Mouse (Mus musculus): ENCODE measurements around the gene Nynrin. TPM values are rescaled to one million over a fixed set of nuclear protein-coding genes. Genes with fewer than 3 reads are reported as not detected.

The Nynrin gene
- polyA plus RNA-seq, 1 experiment from 2014 or later: 27.8 TPM

DNA sequence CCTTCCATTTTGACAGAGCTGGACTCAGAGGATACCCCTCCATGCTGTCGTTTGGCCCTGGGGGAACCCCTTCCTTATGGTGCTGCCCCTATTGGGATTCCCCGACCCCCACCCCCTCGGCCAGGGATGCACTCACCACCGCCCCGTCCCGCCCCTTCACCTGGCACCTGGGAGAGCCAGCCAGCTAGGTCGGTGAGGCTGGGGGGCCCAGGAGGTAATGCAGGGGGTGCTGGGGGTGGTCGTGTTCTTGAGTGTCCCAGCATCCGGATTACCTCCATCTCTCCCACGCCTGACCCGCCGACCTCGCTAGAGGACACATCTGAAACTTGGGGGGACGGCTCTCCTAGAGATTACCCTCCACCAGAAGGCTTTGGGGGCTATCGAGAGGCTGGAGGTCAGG, 27.7 kb upstream of the Nynrin start:
- Histone ChIP-seq H3K4me3 (peak overlapping the region; percentile 86), H3K9ac (peak overlapping the region; percentile 97), H3K27me3 (no peaks in the 10 kb centered on the region), H3K36me3 (peaks cover 49% of the 10 kb centered on the region), H3K4me2 (peak overlapping the region; percentile 94), H3K4me1 (peaks cover 59% of the 10 kb centered on the region), H3K27ac (peak overlapping the region; percentile 100), H3K9me3 (no peaks in the 10 kb centered on the region)
- no peak for ATAC-seq (ENCODE audit: insufficient number of reproducible peaks, insufficient read depth, low FRiP score, low TSS enrichment, low read depth)
- 3% methylated on average over 15 of the region's 15 CpGs for WGBS

DNA sequence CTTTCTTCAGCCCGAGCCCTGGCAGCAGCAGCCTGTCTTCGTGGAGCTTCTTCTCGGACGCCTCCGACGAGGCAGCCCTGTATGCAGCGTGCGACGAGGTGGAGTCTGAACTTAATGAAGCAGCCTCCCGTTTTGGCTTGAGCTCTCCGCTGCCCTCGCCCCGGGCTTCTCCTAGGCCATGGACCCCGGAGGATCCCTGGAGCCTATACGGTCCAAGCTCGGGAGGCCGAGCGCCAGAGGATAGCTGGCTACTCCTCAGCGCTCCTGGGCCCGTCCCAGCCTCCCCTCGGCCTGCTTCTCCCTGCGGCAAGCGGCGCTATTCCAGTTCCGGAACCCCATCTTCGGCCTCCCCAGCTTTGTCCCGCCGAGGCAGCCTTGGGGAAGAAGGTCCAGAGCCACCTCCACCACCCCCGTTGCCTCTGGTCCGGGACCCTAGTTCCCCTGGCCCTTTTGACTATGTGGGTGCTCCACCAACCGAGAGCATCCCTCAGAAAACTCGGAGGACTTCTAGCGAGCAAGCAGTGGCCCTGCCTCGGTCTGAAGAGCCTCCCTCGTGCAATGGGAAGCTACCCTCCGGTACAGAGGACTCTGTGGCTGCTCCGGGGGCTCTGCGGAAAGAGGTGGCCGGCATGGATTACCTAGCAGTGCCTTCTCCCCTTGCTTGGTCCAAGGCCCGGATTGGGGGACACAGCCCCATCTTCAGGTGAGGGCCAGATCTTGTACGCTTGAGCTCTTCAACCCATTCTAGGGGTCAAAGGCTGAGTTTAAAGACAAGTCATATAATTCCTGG, 27.1 kb upstream of the Nynrin start:
- H3K36me3 ChIP-seq: peaks cover 55% of the 10 kb centered on the region
- H3K27ac ChIP-seq: peak overlapping the region; percentile 100
- H3K27me3 ChIP-seq: no peaks in the 10 kb centered on the region
- H3K9ac ChIP-seq: peak overlapping the region; percentile 97
- H3K4me2 ChIP-seq: peak overlapping the region; percentile 94
- no peaks in the 10 kb centered on the region for H3K9me3 ChIP-seq
- peak overlapping the region; percentile 86 for H3K4me3 ChIP-seq
- H3K4me1 ChIP-seq: peaks cover 63% of the 10 kb centered on the region
- no peak for ATAC-seq (ENCODE audit: insufficient number of reproducible peaks, insufficient read depth, low FRiP score, low TSS enrichment, low read depth)
- WGBS: 8% methylated on average over 41 of the region's 41 CpGs

DNA sequence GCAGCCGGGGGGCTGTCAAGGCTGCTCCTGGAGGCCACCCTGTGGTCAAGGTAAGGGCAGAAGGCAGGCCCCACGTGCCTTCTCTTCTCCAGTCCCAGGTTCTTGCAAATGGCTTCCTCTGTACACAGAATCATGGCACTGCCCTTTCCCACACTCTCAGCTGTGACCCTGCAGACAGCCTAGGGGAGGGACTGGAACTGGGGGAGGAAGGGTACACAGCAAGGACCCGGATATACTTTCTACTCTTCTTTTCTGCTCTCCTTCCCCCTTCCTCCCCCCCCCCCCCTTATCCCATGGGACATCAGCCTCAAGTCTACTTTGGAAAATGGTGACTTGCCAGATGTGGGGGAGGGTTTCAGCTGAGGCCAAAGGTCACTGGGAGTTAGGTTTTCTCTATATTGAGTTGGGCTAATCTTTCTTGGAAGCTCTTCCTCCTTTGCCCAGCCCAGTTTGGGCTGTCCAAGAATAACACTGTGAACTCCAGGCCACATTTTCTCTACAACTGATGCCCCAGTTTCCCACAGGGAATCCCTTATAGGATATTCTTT, 25.0 kb upstream of the Nynrin start:
- H3K27ac ChIP-seq: no peak overlapping the region; the same call in 1 of the 2 replicates
- peaks cover 66% of the 10 kb centered on the region for H3K4me1 ChIP-seq
- peak overlapping the region; percentile 86 for H3K4me3 ChIP-seq
- peak overlapping the region; percentile 97; the same call in 1 of the 2 replicates for H3K9ac ChIP-seq
- H3K27me3 ChIP-seq: no peaks in the 10 kb centered on the region
- WGBS: 22% methylated on average over 3 of the region's 3 CpGs
- peaks cover 74% of the 10 kb centered on the region for H3K36me3 ChIP-seq
- no peaks in the 10 kb centered on the region for H3K9me3 ChIP-seq
- no peak for ATAC-seq (ENCODE audit: insufficient number of reproducible peaks, insufficient read depth, low FRiP score, low TSS enrichment, low read depth)
- peak overlapping the region; percentile 94 for H3K4me2 ChIP-seq

DNA sequence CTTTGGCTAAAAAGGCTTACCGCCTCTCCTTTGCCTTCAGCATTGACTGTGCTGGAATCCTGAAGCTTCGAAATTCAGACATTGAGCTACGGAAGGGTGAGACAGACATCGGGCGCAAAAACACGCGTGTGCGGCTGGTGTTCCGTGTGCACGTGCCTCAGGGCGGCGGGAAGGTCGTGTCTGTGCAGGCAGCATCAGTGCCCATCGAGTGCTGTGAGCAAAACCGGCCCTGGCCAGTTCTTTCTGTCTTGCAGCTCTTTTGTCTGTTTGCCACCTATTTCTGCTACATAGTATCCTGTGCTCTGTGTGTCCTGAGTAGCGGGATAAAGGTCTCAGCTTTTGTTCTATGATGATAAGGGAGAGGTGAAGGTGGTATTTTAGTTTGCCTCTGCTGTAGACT, 24.0 kb upstream of the Nynrin start:
- WGBS: 78% methylated on average over 16 of the region's 16 CpGs
- ATAC-seq (ENCODE audit: insufficient number of reproducible peaks, insufficient read depth, low FRiP score, low TSS enrichment, low read depth): no peak
- Histone ChIP-seq H3K4me3 (no peak overlapping the region), H3K36me3 (peaks cover 82% of the 10 kb centered on the region), H3K9me3 (no peaks in the 10 kb centered on the region), H3K27ac (no peak overlapping the region), H3K9ac (no peak overlapping the region; the same call in 1 of the 2 replicates), H3K4me1 (peaks cover 72% of the 10 kb centered on the region), H3K27me3 (no peaks in the 10 kb centered on the region), H3K4me2 (no peak overlapping the region)

DNA sequence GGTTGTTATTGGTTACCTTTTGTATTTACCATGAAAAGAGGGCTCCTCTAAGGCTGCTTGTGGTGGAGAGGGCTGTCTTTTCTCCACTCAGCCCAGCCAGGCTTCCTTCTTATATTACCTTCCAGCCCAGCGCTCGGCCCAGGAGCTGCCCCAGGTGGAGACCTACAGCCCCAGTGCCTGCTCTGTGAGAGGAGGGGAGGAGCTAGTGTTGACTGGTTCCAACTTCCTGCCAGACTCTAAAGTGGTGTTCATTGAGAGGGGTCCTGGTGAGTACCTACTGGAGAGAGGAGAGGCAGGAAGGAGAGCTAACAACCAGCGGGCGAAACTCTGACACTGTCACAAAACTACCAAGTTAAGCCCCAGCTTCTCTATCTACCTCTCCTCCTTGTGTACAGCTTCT, 23.5 kb upstream of the Nynrin start:
- Histone ChIP-seq H3K9ac (no peak overlapping the region; the same call in 1 of the 2 replicates), H3K27ac (no peak overlapping the region), H3K4me2 (no peak overlapping the region), H3K4me3 (no peak overlapping the region), H3K9me3 (no peaks in the 10 kb centered on the region), H3K4me1 (peaks cover 77% of the 10 kb centered on the region), H3K27me3 (no peaks in the 10 kb centered on the region), H3K36me3 (peaks cover 82% of the 10 kb centered on the region)
- 76% methylated on average over 4 of the region's 4 CpGs for WGBS
- no peak for ATAC-seq (ENCODE audit: insufficient number of reproducible peaks, insufficient read depth, low FRiP score, low TSS enrichment, low read depth)

DNA sequence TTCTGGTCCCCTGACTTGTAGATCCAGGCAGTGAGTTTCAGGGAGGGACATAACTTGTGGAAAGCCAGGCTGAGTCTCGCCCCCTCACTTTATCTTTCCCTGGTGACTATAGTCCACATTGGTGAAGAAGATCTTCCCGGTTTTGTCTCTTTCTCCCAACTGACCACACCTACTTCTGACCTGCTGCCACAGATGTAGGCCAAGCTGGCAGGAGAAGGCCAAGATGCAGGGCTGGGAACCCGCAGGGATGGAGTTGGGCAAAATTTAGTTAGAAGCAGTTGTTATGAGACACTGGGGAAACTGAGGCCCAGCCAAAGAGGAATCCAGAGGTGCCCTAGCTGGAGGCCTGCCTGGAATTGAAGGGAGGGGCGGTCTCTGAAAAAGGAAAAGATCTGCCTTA, 20.7 kb upstream of the Nynrin start:
- Histone ChIP-seq H3K27me3 (no peaks in the 10 kb centered on the region), H3K4me3 (no peak overlapping the region), H3K4me2 (no peak overlapping the region), H3K27ac (peak overlapping the region; percentile 30), H3K36me3 (peaks cover 63% of the 10 kb centered on the region), H3K9me3 (no peaks in the 10 kb centered on the region), H3K9ac (no peak overlapping the region), H3K4me1 (peaks cover 68% of the 10 kb centered on the region)
- WGBS: 86% methylated on average over 4 of the region's 4 CpGs
- ATAC-seq (ENCODE audit: insufficient number of reproducible peaks, insufficient read depth, low FRiP score, low TSS enrichment, low read depth): no peak

DNA sequence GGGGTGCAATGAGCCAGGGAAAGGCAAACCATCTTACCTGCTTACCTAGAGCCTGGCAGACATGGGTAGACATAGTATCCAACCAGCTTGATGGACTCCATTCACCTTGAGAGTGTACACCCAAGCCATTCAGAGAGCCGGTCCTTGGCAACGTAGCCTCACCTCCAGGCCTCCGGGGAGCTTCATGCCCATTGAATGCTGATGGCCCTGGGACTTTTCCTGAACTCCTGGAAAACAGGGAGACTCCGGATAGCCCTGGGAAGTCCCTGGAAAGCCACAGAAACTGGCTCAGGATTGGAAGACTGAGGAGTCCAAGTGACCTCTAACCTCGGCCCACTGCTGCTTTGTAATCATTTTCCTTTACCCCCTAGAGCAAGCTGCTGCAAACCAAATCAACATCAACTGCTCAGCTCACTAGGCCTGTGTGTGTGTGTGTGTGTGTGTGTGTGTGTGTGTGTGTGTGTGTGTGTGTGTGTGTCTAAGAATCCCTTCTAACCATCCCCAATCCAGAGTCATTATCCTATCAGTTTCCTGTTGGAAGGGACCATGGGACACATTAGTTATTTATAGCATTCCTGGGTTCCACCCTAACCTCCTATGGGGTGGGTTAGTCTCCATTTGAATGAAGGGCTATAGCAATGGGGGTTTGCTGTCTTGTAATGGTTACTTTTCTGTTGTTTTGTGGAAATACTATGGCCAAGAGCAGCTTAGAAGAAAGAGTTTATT, 18.8 kb upstream of the Nynrin start:
- Histone ChIP-seq H3K9ac (no peak overlapping the region), H3K9me3 (no peaks in the 10 kb centered on the region), H3K27me3 (no peaks in the 10 kb centered on the region), H3K4me3 (no peak overlapping the region), H3K4me1 (peaks cover 50% of the 10 kb centered on the region), H3K36me3 (peaks cover 45% of the 10 kb centered on the region), H3K27ac (peak overlapping the region; percentile 30; the same call in 1 of the 2 replicates), H3K4me2 (no peak overlapping the region)
- WGBS: 64% methylated on average over 5 of the region's 5 CpGs
- no peak for ATAC-seq (ENCODE audit: insufficient number of reproducible peaks, insufficient read depth, low FRiP score, low TSS enrichment, low read depth)

DNA sequence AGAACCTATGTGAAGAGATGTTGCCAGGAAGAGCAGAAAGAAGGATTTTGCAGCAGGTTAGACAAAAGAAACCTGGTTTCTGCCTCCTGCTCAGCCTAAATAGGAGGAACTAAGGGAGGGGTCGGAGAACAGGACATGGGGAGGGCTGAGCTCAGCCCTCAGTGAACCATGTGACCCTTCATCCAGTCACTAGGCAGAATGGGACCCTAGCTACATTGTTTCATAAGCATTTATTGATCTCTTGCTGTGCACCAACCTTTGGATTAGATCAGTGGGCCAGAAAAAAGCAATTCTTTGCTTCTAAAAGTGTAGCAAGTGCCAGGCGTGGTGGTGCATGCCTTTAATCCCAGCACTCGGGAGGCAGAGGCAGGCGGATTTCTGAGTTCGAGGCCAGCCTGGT, 15.5 kb upstream of the Nynrin start:
- Histone ChIP-seq H3K9ac (no peak overlapping the region), H3K9me3 (no peaks in the 10 kb centered on the region), H3K4me2 (no peak overlapping the region), H3K4me1 (peaks cover 31% of the 10 kb centered on the region), H3K27me3 (no peaks in the 10 kb centered on the region), H3K4me3 (no peak overlapping the region), H3K27ac (no peak overlapping the region), H3K36me3 (peaks cover 13% of the 10 kb centered on the region)
- 89% methylated on average over 5 of the region's 5 CpGs for WGBS
- ATAC-seq (ENCODE audit: insufficient number of reproducible peaks, insufficient read depth, low FRiP score, low TSS enrichment, low read depth): no peak

DNA sequence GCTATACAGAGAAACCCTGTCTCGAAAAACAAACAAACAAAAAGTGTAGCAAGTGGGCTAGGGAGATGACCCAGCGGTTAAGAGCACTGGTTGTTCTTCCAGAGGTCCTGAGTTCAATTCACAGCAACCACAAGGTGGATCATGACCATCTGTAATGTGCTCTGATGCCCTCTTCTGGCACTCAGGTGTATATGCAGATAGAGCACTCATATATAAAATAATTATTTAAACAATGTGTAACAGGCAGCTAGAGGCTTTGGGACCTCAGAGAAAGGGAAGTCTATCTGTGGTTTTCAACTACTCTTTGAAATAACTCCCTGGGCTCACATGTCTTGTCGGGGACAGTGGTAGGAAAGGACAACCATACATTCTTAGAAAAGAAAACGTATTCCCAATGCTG, 15.1 kb upstream of the Nynrin start:
- Histone ChIP-seq H3K4me1 (peaks cover 28% of the 10 kb centered on the region), H3K27ac (no peak overlapping the region), H3K36me3 (peaks cover 9% of the 10 kb centered on the region), H3K9me3 (no peaks in the 10 kb centered on the region), H3K4me3 (no peak overlapping the region), H3K4me2 (no peak overlapping the region), H3K27me3 (no peaks in the 10 kb centered on the region), H3K9ac (no peak overlapping the region)
- no peak for ATAC-seq (ENCODE audit: insufficient number of reproducible peaks, insufficient read depth, low FRiP score, low TSS enrichment, low read depth)
- WGBS: 87% methylated on average over 4 of the region's 4 CpGs

DNA sequence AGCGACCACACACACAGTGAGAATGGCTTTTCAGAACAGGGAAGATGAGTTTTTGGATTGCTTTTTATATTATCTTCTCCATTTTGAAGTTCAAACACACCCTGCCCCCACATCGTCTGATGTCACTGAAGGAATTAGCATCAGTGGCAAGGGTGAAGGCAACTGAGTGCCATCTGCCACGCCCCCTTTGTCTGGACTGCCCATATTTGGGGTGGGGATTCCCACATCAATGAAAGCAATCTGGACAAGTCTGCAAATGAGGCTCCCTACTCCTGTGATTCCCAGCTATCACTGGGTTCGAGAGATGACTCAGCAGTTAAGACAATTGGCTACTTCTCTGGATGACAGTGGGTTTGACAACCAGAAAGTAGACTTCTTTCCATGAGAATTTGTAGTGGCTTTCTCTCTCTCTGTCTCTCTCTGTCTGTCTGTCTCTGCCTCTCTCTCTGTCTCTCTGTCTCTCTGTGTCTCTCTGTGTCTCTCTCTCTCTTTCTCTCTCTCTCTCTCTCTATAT, 12.9 kb upstream of the Nynrin start:
- H3K27me3 ChIP-seq: no peaks in the 10 kb centered on the region
- H3K27ac ChIP-seq: no peak overlapping the region
- no peaks in the 10 kb centered on the region for H3K36me3 ChIP-seq
- peaks cover 6% of the 10 kb centered on the region for H3K4me1 ChIP-seq
- ATAC-seq (ENCODE audit: insufficient number of reproducible peaks, insufficient read depth, low FRiP score, low TSS enrichment, low read depth): no peak
- no peak overlapping the region for H3K4me3 ChIP-seq
- 65% methylated on average over 4 of the region's 4 CpGs for WGBS
- no peaks in the 10 kb centered on the region for H3K9me3 ChIP-seq
- no peak overlapping the region for H3K4me2 ChIP-seq
- H3K9ac ChIP-seq: no peak overlapping the region

DNA sequence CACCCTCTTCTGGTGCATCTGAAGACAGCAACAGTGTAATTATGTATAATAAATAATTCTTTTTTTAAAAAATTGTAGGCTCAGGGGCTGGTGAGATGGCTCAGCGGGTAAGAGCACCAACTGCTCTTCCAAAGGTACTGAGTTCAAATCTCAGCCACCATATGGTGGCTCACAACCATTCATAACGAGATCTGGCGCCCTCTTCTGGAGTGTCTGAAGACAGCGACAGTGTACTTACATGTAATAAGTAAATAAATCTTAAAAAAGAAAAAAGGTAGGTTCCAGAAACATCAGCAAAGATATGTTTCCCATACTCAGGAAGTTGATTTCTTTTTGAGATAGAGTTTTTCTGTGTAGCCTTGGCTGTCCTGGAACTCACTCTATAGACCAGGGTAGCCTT, 11.0 kb upstream of the Nynrin start:
- Histone ChIP-seq H3K4me2 (no peak overlapping the region), H3K9ac (no peak overlapping the region), H3K4me3 (no peak overlapping the region), H3K36me3 (no peaks in the 10 kb centered on the region), H3K9me3 (no peaks in the 10 kb centered on the region), H3K27me3 (no peaks in the 10 kb centered on the region), H3K27ac (no peak overlapping the region), H3K4me1 (no peaks in the 10 kb centered on the region)
- WGBS: 81% methylated on average over 4 of the region's 4 CpGs
- ATAC-seq (ENCODE audit: insufficient number of reproducible peaks, insufficient read depth, low FRiP score, low TSS enrichment, low read depth): no peak

Data from embryonic facial prominence, embryonic 13.5 days (tissue).